Mouse (Mus musculus): ENCODE measurements around the gene Tmem205.
A peak's percentile ranks its signal among the peaks of the same experiment; 100 is the strongest.

Gene Tmem205

DNA sequence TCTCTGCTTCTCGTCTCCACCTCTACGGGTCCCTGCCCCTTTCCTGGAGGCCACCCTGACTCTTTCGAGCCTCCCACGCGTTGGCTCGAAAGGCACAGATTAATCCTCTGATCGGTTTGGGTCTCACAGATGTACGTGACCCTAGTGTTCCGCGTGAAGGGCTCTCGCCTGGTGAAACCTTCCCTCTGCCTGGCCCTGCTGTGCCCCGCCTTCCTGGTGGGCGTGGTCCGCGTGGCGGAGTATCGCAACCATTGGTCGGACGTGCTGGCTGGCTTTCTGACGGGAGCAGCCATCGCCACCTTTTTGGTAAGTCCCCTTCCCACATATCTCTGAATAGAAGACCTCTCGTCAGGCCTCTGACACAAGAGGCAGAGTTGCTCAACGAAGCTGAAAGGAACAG lies 16.9 kb upstream of the Tmem205 start:
- DNase-seq (ENCODE audit: low read depth, low spot score) = peak; percentile 33

DNA sequence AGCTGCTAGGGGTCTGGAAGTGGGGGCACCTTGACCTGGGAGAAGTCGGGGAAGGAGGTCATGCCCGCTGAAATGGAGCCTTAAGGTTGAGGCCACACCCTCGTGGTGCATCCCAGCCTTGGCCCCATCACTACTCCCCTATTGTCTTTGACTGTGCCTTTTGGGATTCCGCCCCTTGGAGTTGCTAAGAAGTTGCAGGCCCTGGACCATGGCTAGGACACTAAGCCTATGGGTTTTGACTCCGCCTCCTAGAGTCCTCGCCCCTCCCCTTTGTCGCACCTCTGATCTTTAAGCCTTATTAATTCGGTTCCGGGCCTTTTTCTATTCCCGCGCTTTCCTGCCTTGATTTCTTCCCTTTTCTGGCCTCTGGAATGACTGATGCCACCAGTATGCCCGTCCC lies 16.3 kb upstream of the Tmem205 start:
- DNase-seq (ENCODE audit: low read depth, low spot score) = no peak

DNA sequence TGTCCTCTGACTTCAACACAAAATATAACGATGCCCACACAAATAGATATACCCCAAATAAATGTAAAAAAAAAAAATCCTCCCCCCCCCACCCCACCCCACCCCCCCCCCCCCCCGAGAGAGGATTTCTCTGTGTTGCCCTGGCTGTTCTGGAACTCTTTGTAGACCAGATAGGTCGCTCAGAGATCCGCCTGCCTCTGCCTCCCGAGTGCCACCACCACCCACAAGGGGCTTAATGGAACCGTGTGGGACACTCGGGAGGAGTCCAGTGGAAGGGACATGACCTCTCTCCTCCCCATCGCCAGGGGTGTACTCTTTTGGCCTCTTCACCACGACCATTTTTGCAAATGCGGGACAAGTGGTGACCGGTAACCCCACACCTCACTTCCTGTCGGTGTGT lies 15.7 kb upstream of the Tmem205 start:
- no peak for DNase-seq (ENCODE audit: low read depth, low spot score)

DNA sequence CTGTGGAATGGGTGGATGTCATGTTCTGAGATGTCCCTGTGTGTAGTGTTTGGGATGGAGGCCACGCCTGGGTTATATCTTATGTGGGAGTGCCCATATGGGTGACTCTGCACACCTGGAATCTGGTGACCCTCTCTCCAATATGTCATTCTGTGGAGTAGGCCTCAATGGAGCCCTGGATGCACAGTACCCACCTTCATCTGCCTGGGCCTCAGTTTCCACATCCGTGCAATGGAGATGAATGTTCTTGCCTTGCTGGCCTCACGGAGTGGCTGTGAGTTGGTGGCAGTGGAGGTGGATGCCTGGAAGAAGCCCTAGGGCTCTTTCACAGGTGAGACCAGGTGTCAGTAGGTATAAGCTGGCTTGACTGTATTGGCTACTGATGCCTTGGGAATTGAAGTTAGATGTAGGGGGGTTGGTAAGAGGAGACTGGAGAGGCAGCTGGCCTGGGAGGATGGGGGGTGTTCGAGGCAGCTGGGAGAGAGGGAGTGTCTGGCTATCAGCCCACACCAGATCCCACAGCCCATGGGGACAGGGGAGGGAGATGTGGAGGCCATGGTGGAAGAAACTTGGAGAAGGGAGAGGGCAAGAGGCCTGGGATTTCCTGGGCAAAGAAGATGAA lies 11.0 kb upstream of the Tmem205 start:
- DNase-seq (ENCODE audit: low read depth, low spot score) = no peak

DNA sequence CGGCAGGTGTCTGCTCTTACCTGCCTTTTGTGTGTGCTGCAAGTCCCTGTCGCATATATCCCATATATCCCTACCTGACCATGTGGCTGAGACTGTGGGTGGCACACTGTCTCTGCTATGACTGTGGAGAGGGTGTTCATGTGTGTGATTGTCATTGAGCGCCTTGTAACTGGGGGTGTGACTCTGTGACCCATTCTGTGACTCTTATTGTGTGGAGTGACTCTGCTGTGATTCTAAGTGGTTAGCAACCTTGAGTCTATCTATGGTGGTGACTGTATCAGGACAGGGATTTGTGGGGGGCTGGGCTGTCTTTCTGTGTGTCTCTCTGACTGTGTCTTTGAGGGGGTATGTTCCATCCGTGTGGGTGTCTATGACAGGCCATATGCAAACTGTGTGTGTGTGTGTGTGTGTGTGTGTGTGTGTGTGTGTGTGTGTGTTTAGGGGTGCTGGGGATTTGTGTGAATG lies 10.4 kb upstream of the Tmem205 start:
- no peak for DNase-seq (ENCODE audit: low read depth, low spot score)

DNA sequence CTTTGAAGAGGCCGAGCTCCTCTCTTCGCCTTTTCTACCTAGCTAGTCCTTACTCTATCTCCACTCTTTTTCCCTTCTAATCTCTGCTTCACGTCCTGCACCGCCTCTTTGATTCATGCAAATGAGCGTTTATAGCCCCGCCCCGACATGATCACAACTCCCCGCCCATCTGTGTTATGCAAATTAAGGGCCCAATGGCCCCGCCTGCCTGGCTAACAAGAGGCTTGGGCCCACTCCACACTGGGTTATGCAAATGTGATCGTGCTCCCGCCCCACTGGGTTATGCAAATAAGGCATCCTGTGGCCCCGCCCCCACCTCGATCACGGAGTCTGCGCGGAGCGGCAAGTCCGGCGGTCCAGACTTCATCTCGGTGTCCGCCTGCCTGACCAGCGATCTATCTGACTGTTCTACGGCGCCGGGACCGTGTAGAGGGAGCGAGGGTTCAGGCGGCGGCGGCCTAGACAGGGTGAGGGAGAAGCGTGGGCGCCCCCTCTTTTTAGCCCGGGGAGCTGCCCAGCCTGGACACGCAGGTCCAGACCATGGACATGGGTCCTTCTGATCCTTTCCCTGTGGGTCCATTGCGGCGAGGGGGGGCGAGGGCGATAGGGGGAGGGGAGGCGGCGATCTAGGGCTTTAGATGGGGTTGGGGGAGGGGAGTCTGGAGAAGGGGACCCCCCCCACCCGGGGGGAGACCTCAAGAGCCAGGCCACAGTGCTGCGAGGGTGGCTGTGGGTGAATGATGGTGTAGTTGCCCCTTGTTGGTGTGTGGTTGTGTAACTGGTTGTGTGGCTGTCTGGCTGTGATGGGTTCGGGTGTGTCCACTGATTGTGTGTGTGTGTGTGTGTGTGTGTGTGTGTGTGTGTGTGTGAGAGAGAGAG lies 9.6 kb upstream of the Tmem205 start, which contains the start of gene Plppr2:
Plppr2 (plus strand) TSS at position 342 of the 879 bp plus-strand sequence.
- peak; percentile 88 for DNase-seq (ENCODE audit: low read depth, low spot score)

DNA sequence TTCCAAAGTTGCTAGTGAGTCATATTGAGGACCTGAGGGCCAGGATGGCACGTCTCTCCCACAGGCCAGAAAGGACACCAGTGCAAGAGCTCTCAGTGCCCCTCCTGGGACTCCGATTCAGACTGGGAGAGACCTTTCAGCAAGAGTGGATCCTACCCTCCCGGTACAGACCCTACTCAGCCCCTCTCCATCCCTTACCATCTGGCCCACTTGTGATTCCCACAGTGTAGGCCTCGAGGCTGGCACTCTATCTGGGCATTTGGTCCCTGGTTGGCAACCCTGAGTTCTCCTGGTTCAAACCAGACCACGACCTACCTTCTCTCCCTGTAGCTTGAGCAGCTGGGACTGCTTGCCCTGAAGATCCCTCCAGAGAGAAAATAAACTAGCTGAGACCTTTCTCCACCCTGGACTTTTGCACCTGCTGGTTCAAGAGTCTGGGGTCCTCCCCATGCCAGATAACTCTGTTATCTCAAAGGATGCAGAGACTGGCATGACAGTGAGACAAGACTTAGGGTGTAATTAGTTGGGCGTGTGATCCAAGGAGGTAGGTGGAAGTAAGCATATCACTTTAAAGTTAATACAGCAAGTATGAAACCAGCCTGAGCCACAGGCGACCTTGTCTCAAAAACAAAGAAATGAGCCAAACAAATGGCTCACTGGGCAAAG lies 8.2 kb upstream of the Tmem205 start:
- DNase-seq (ENCODE audit: low read depth, low spot score) = no peak

DNA sequence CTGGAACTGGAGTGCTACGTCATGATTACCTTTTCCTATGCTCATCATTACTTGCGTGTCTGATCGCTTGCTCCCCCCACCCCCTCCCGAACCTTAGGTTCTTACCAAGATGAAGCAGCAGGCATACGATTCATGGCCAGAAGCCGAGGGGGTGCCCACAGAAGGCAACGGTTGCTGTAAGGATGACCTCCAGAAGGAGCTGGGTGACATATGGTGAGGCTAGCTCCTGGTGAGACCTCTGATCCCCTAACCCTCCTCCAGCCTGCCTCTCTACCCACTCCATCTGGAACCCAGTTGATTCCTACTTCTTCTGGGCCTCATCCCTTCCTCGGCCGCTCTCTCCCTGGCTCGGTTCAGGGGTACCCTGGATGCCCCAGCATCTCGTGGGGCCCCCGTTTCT lies 6.7 kb upstream of the Tmem205 start:
- no peak for DNase-seq (ENCODE audit: low read depth, low spot score)

DNA sequence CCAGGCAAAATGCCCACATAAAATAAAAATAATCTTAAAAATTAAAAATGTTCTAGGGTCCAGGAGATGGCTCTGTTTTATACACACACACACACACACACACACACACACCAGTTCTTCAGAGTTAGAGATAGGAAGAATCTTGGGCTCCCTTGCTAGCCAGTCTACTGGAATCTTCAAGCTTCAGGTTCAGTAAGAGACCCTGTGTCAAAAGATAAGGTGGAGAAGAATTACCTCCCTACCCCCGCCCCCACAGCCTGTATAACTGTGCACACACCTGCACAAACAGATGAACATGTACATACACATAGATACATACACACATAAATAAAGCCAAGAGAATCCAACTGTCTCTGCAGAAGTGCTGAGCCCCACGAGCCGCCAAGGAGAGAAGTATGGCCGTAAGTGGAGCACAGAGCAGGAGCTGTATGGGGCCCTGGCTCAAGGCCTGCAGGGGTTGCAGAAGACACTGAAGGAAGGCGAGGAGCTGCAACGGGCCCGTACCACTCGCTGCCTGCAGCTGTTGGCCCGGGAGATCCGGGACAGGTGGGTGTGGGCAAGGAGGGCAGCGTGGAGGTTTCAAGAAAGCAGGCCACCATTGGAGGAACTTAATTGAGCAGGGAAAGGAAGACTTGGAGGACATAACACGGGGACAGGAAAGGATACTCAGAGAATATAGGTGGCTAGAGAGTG lies 5.2 kb upstream of the Tmem205 start:
- DNase-seq (ENCODE audit: low read depth, low spot score) = no peak

DNA sequence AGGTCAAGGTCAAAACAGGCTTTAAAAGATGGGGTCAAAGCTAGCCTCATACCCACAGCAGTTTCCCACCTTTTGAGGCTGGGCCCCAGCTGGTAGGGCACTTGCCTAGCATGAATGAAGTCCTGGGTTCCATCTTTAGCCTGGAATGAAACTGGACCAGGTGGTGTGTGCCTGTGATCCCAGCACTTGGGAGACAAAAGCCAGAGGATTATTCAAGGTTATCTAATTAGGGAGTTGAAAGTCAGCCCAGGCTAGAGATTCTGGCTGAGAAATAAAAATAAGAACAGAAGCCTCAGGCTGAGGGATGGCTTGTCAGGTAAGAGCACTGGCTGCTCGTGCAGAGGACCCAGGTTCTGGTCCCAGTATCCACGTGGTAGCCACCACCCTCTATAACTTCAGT lies 4.7 kb upstream of the Tmem205 start:
- no peak for DNase-seq (ENCODE audit: low read depth, low spot score)

DNA sequence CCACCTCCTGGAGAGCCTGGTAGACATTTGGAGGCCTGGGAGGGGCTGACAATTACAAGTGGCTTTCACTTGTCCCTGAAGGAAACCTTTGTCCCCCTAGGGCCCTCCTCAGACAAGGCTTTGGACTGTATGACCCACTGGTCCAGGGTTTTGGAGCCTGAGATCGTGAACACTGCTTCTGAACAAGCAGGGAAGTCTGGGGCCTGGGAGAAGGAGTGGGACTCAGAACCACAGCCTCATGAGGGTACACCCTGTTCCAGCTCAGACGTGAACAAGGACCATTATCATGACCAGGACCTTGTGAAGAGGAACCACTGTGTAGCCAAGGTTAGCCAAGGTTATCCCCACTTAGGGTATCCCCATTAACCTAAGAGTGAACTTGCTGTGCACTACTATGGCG lies 1.9 kb upstream of the Tmem205 start:
- DNase-seq (ENCODE audit: low read depth, low spot score) = no peak

DNA sequence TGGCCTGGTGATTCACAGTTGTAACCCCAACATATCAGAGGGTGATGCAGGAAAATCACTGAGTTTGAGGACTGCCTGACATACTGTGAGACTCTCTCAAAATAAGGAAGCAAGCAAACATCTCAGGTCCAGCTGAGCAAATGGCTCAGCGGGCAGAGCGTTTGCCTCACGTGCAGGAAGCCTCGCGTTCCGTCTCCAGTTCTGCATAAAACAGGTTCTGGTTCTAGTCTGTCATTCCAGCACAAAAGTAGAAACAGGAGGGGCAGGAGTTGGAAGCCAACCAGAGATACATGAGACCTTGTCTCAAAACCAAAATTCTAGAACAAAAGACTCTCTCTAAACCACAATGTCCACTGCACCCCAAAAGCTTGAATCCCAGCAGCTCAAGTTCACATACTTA lies 572 bp downstream of the Tmem205 start:
- no peak for DNase-seq (ENCODE audit: low read depth, low spot score)

DNA sequence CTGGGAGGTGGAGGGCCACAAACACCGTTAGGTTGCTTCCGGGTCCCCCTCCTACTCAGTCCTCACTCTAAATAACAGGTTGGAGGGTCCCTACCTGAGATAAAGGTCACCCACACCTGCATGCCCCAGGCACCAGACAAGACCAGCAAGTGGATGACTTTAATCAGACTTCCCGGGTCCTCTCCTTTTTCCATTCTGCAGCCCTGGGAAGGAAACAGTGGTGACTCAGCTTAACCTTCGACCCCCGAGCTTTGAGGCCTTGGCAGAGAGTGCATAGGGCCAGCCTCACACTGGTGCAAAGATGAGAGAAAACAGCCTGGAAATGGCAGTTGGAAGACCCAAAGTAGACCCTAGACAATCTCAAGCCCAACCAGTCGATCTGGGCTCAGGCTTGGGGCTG lies 1.2 kb downstream of the Tmem205 start:
- no peak for DNase-seq (ENCODE audit: low read depth, low spot score)

DNA sequence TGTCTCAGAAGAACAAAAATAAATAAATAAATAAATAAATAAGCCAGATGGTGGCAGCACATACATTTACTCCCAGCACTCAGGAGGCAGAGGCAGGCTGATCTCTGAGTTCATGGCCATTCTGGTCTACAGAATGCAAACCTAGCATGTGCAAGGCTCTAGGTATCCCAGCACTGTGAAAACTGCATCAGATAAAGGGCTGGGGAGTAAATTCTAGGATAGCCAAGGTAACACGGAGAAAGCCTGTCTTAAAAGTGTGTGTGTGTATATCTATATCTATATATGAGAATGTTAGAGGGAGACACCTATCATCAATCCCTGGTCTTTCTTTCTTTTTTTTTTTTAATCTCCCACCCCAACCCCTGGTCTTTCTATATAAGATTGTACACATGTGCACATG lies 1.9 kb downstream of the Tmem205 start:
- no peak for DNase-seq (ENCODE audit: low read depth, low spot score)

DNA sequence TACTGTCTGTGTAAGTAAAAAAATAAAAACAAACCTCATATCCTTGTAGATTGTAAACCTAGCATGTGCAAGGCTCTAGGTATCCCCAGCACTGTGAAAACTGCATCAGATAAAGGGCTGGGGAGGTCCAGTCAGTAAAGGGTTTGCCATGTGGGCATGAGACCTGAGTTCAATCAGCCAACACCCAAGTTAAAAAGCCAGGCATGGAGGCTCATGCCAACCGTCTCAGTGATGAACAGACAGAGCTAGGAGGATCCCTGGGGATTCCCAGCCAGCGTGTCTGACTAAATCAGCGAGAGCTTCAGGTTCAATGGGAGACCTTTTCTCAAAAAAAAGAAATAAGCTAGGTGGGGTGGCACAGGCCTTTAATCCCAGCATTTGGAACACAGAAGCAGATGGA lies 2.3 kb downstream of the Tmem205 start:
- DNase-seq (ENCODE audit: low read depth, low spot score) = no peak

DNA sequence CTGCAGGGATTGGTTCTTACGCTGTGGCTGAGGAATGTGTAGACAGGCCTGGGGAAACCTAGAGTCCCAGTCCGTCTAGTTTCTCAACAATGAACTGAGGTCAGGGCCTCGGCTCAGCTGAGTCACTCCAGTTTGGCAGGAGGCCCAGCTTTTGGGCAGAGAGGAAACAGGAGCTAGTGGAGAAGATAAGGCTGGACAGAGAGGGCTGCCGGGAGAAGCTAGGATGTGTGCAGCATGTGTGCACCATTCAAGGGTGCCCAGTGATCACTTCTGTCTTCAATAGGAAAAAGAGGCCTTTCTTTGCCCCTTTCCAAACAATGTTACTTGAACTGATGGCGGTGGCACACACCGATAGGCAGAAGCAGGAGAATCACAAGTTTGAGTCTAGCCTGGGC lies 3.3 kb downstream of the Tmem205 start:
- DNase-seq (ENCODE audit: low read depth, low spot score) = no peak

DNA sequence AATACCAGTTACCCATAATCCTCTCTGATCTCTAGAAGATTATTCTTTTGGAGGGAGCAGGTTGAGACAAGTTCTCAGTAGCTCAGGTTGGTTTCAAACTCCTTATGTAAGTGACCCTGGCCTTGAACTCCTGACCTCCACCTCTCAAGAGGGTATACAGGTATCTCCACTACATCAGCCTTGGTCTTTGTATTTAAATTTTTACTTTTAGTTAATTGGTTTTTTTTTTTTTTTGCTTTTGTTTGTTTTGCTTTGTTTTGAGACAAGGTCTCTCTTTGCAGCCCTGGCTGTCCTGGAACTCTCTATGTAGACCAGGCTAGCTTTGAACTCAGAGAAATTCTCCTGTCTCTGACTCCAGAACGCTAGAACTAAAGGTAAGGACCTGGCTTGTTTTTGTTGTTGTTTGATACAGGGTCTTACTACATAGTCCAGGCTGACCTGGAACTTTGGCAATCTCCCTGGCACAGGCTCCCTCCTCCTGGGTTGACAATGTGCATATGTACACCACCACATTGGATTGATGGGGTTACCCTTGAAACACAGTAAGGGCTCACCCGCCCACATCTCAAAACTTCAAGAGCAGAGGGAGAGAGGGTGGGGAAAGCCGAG lies 3.8 kb downstream of the Tmem205 start:
- no peak for DNase-seq (ENCODE audit: low read depth, low spot score)

DNA sequence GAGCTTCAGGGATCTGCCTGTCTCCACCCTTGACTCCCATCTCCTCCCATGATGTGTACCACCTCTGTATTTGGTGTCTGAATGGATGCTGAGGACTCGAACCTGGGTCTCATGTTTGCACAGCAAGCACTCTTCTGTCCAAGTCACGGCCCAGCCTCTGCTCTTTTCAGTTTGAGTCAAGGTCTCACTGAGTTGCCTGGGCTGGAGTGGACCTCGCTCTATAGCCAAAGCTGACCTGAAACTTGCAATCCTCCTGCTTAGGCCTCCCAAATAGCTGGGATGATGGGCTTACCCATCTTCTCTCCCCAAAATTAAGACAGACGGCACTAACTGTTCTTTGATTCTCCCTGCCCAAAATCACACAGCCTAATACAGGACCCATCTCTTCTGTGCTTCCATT lies 4.3 kb downstream of the Tmem205 start:
- no peak for DNase-seq (ENCODE audit: low read depth, low spot score)

DNA sequence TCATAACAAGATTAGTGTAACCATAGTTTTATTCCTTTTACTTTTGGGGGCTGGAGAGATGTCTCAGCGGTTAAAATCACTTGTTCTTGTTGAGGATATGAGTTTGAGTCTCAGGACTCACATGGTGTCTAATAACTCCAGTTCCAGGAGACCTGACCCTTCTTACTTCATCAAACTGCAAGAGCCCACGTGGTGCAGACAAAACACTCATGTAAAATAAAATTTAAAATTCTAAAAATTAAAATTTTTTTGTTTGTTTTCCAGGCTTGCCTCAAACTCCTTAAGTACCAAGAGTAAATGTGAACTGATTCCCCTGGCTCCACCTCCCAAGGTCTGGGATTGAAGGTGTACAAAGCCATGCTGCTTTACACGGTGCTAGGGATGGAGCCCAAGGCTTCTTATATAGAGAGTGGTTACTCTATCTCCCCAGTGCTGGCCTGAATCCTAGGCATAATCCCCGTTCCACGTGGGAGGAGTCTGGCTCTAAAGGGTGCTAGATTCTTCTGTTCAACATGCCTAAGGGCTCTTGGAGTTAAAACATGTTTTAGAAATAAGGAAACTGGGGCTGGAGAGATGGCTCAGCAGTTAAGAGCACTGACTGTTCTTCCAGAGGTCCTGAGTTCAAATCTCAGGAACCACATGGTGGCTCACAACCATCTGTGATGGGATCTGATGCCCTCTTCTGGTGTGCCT lies 8.5 kb downstream of the Tmem205 start:
- no peak for DNase-seq (ENCODE audit: low read depth, low spot score)

DNA sequence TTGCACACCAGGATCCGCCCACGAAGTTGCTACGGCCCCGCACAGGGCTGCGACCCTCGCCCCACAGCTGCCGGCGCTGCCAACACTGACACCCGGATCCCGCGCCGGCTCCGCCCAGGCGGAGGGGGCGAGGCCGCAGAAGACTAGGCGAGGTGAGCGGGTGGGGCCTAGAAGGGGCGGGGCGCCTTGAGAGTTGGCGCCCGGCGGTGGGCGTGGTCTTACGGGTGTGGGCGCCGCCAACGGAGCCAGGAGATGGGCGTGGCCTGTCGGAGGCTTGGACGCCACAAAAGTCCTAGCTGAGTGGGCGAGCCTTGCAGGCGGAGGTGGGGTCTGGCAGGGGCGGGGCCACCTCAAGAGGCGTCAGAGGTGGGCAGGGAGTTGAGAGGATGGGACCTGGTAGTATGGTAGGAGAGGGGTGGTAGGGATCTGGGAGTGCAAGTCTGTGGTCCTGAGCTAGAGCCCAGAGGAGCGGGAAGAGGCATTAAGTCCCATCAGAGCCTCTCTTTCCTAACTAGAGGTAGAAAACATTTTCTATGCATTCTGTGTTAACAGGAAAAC lies 9.2 kb downstream of the Tmem205 start, which contains the start of gene Rab3d:
Rab3d (minus strand) TSS at position 158 of the 558 bp plus-strand sequence.
- peak; percentile 96 for DNase-seq (ENCODE audit: low read depth, low spot score)
